ENCODE assay signal across 31 mouse cellular contexts in genomic region chr9:60974546-60974945, GRCm38 (mm10).
"Had no signal": no experiment of that assay in that cellular context is flagged by ENCODE, and none has a peak within 500 bp of the region (broad histone marks: within the 10 kb centered on the region; RNA-seq: fewer than 3 reads in every experiment).

No protein-coding gene starts in this region.

- H3K4me2 ChIP-seq: limb, embryonic 12.5 days; limb, embryonic 13.5 days; limb, embryonic 15.5 days; liver, embryonic 11.5 days; liver, embryonic 12.5 days; liver, embryonic 13.5 days; liver, embryonic 15.5 days; lung, embryonic 15.5 days; midbrain, embryonic 11.5 days; midbrain, embryonic 12.5 days; midbrain, embryonic 13.5 days; midbrain, embryonic 15.5 days; neural tube, embryonic 12.5 days; neural tube, embryonic 13.5 days had no signal

- DNase-seq: left cerebral cortex, postnatal 4 days; liver; liver, embryonic 13.5 days; liver, postnatal 0 days; lung, adult 18-20 months; lung, adult 2 months; lung, postnatal 14 days; lung, postnatal 36 days; lung, postnatal 4 days; midbrain, embryonic 14.5 days had no signal

- H3K27me3 ChIP-seq: limb, embryonic 13.5 days; limb, embryonic 15.5 days; liver, embryonic 12.5 days; liver, embryonic 13.5 days; liver, embryonic 15.5 days; lung, embryonic 15.5 days; midbrain, embryonic 13.5 days; midbrain, embryonic 15.5 days; neural tube, embryonic 12.5 days had no signal

- H3K27ac ChIP-seq: limb, embryonic 10.5 days; limb, embryonic 12.5 days; limb, embryonic 13.5 days; limb, embryonic 15.5 days; liver, embryonic 12.5 days; liver, embryonic 13.5 days; liver, embryonic 14.5 days; liver, embryonic 15.5 days; lung, embryonic 15.5 days; macrophage; midbrain, embryonic 10.5 days; midbrain, embryonic 12.5 days; midbrain, embryonic 13.5 days; midbrain, embryonic 15.5 days; neural tube, embryonic 12.5 days; neural tube, embryonic 13.5 days had no signal

- H3K4me1 ChIP-seq: limb, embryonic 12.5 days; liver, embryonic 12.5 days; liver, embryonic 13.5 days; liver, embryonic 15.5 days; lung, embryonic 15.5 days; megakaryocyte, embryonic 14.5 days; midbrain, embryonic 10.5 days; midbrain, embryonic 12.5 days; midbrain, embryonic 13.5 days; midbrain, embryonic 15.5 days; neural tube, embryonic 13.5 days had no signal

- H3K9ac ChIP-seq: limb, embryonic 12.5 days; limb, embryonic 13.5 days; limb, embryonic 15.5 days; liver, embryonic 12.5 days; liver, embryonic 13.5 days; liver, embryonic 14.5 days; liver, embryonic 15.5 days; liver, postnatal 0 days; lung, embryonic 15.5 days; midbrain, embryonic 12.5 days; midbrain, embryonic 13.5 days; midbrain, embryonic 15.5 days; neural tube, embryonic 12.5 days; neural tube, embryonic 13.5 days had no signal

- ATAC-seq: liver, embryonic 12.5 days; liver, postnatal 0 days; lung, postnatal 0 days; midbrain, embryonic 13.5 days; midbrain, embryonic 15.5 days; midbrain, embryonic 16.5 days had no signal

- H3K9me3 ChIP-seq: limb, embryonic 10.5 days; limb, embryonic 15.5 days; liver, embryonic 12.5 days; liver, embryonic 13.5 days; liver, embryonic 15.5 days; lung, embryonic 15.5 days; midbrain, embryonic 10.5 days; midbrain, embryonic 12.5 days; midbrain, embryonic 13.5 days; midbrain, embryonic 15.5 days; neural tube, embryonic 12.5 days; neural tube, embryonic 13.5 days had no signal

- H3K36me3 ChIP-seq: limb, embryonic 10.5 days; limb, embryonic 12.5 days; limb, embryonic 13.5 days; limb, embryonic 15.5 days; liver, embryonic 12.5 days; liver, embryonic 13.5 days; liver, embryonic 15.5 days; lung, embryonic 15.5 days; midbrain, embryonic 10.5 days; midbrain, embryonic 12.5 days; midbrain, embryonic 13.5 days; midbrain, embryonic 15.5 days; neural tube, embryonic 12.5 days; neural tube, embryonic 13.5 days had no signal

- H3K4me3 ChIP-seq: limb, embryonic 10.5 days; limb, embryonic 12.5 days; limb, embryonic 13.5 days; limb, embryonic 15.5 days; liver, embryonic 12.5 days; liver, embryonic 13.5 days; liver, embryonic 15.5 days; lung, embryonic 15.5 days; megakaryocyte, embryonic 14.5 days; midbrain, embryonic 10.5 days; midbrain, embryonic 12.5 days; midbrain, embryonic 13.5 days; midbrain, embryonic 15.5 days; myocyte; neural tube, embryonic 12.5 days; neural tube, embryonic 13.5 days had no signal
